Mouse (Mus musculus) ovary, postnatal 14 days (tissue): ENCODE measurements around the gene Themis2.

Experiments
- DNase-seq: peaks from one replicate; pipeline ENCODE4 v3.0.0; 2022; ENCODE audit warnings: low spot score

The Themis2 gene

DNA sequence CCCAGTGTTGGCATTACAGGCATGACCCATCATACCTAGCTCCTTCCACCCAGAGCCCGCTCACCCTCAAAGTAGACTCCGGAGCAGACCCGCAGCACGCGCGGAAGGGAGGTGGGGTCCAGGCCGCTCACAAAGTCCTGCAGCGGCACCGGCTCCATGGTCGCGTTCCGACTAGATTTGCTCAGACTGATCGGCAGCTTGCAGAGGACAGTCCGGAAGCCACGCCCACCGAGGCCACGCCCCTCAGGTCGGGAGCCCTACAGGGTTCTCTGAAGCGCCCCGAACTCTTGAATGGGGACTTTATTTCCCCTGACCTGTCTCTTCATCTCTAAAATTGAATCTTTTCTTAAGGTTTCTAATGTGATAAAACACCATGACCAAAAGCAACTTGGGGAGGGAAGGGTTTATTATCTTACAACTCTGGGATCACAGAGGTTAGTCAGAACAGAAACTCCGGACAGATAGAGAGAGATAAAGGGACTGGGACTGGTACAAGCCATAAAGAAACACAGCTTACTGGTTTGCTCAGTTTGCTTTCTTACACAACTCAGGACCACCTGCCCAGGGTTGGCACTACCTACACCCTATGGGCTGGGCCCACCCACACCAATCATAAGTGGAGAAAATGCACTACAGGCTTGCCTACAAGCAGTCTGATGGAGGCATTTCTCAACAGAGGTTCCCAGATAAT is at the start of gene Themis2:
TSS of gene Themis2 (minus strand) at position 192 of the 691 bp plus-strand sequence.
- DNase-seq, result peak; percentile 42

DNA sequence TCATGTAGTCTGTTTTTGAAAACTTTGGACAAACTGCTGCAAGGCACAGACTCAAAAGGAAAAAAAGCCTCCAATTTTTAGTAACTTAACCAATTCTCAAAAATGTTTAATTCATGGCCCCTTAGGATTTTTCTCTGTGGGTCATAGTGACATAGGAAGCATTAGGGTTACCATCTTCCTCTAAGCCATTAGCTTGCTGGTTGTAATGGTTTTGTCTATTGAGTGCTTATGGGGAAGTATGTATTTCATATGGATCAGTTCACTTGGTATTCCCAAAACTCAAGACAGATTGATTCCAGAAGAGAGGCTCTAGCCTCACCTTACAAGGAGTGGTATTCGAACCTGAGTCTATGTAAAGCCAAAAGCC is 47.5 kb upstream of the Themis2 start:
- no peak for DNase-seq

DNA sequence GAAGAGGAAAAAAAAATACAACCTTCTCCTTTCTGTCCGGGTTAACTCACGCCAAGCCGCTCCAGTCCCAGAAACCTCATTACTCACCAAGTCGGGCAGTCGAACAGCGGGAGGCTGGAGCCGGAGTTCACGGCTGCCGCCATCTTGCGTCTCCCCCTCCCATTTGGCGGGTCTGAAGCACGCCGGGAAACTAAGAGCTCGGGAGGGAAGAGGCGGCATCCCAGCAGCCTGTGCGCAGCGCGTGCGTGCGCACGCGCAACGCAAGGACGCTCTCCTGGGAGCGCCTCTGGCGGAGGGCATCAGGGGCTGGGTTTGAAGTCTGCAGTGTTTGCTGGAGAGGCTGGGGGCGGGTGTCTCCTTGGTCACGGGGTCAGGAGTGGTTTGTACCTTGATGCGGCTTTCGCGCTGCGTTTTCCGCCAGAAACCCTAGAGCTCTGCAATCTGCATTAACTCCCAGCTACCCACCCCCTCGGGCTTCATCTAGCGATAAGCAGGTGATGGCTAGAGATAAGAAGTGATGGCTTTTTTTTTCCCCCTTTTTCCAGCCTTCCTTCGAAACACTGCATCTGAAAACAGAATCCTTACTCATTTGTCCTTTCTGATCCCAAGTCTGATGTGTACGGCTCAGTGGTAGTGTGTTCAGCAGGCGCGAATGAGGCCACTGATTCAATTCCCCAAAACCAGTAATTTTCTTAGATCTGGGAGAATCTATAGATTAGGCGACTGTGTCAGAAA is 47.0 kb upstream of the Themis2 start, which contains the start of gene Ppp1r8:
TSS of gene Ppp1r8 (minus strand) at position 200 of the 735 bp plus-strand sequence.
- peak; percentile 79 for DNase-seq

DNA sequence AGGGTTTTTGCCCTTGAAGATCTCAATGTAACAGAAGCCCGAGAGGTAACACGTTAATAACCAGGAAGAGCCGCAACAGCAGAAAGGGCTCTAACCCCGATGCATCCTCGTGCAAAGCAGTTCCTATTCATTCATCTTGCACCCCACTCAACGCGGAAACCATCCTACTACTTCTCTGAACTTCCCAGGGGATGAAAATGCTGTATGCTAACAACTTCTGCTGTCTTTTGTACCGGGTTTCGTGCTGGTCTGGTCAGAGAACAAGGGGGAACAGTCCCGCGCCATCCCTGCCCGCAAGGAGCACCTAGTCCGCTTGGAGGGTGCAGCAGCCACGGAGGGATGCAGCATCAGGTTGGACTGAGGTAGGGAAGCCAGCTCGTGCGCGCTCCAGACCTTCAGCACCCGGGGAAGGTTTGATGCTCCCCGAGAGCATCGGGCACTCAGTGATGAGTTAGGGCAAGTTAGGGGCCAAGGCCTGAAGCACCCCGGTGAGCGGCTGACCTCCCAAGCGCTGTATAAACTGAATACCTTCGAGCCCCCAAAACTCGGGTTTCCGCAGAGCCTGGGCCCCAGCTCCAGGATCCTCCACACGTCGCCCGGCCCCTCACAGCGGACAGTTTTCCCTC is 46.2 kb upstream of the Themis2 start:
- peak; percentile 7 for DNase-seq

DNA sequence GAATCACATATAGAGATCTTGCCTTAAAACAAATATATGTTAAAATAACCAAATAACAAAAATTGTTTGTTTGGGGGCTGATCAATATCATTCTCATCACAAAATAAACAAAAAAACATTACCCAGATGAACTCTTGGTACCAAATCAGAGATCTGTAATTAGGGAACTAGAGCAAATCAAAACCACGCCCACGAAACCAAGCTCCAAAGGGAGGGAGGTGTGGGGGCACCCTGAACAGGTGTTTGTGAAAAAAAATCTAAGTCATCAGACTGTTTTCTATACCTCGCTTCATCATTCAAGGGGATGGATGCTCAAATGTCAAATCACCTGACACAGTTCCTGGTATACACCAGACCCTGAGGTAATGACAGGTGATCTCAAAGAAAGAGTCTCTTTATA is 45.3 kb upstream of the Themis2 start:
- no peak for DNase-seq

DNA sequence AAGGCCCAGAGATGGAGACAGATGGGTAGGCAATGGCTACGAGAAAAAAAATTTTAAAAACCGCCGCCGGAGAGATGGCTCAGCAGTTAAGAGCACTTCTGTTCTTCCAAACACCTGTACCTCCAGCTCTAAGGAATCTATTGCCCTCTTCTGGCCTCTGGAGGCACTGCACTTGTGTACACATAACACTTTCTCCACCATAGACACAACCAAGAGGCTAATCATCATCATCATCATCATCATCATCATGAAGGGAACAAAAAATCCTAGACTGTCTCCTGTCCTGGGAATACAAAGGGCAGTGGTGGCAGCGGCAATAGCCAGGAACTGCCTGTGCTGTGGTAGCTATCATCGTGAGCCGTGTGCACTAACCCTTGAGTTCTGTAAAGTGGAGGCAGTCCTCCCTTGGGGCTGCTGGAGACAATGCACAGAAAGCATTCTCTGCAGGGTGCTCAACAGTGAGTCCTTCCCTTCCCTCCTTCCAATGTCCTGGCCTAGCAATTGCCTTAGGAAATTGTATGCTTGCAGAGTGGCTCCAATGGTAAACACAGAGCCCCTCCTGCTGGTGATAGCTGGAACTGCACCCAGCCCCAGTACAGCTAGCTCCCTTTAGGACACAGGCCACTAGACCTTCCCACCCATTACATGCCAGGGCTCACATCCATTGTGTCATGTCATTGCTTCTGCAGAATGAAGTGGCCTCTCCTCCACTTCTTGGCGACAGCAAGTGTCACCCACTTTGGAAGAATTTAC is 27.6 kb upstream of the Themis2 start:
- DNase-seq, result peak; percentile 63

DNA sequence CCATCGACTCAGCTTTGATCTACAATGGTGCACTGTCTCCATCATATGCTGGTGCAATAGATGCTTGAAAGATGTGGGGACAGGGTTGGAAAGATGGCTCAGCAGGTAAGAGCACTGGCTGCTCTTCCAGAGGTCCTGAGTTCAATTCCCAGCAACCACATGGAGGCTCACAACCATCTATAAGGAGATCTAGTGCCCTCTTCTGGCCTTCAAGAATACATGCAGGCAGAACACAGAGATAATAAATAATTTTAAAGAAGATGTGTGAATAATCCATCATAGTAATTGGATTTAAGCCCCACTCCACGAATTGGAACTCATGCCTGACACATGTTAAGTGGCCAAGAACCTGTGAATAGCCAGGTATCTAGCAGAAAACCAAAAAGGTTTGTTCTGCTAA is 22.3 kb upstream of the Themis2 start:
- DNase-seq, result no peak

DNA sequence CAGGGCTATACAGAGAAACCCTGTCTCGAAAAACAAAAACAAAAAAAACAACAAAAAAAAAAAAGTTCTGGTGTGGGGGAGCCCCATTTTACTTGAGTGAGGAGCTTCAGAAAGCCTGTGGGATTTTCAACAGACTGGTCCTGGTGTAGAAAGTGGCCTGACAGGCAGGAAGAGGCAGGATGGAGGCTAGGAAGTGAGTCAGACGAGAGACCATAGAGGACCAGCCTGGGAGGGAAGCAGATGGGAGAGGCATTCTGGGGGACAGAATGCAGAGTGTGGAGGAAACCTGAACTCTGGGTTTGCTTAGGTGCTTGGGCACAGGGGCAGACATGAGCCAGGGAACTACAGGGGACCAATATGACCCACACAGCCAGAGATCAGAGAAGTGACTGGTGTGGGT is 20.7 kb upstream of the Themis2 start:
- DNase-seq, result no peak

DNA sequence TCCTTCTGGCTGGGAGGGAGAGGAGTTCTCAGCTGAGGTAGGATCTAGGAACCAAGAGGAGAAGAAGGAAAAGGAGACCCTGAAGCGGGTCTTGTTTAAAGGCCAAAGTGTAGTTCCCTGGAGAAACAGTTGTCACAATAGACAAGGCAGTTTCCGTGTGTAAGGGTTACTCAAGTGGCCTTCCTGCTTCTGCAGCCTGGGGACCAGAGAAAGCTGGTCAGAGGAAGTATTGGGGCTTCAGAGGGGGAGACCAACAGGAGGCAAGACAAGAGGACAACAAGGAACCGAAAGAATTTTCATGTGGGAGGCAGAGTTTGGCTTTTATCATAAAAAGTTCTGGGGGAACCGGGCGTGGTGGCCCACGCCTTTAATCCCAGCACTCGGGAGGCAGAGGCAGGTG is 20.2 kb upstream of the Themis2 start:
- DNase-seq, result no peak

DNA sequence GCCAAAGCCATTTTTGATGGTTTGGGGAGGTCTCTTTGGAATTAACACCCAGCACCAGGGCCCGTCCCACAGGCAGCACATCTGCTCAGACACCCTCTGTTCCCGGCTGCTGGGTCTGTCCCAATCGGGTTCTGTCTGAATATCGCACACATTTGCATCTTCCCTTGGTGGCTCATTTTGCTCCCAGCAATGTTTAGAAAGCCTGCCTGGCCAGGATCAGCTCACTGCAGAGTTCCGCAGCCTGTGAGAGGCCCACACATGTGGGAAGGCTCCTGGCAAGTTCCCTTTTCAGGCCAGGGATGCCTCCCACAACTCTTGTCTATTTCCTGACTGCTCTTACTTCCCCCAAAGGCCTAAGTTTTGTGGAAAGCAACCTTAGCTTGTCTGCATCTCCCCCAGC is 13.4 kb upstream of the Themis2 start:
- DNase-seq, result no peak

DNA sequence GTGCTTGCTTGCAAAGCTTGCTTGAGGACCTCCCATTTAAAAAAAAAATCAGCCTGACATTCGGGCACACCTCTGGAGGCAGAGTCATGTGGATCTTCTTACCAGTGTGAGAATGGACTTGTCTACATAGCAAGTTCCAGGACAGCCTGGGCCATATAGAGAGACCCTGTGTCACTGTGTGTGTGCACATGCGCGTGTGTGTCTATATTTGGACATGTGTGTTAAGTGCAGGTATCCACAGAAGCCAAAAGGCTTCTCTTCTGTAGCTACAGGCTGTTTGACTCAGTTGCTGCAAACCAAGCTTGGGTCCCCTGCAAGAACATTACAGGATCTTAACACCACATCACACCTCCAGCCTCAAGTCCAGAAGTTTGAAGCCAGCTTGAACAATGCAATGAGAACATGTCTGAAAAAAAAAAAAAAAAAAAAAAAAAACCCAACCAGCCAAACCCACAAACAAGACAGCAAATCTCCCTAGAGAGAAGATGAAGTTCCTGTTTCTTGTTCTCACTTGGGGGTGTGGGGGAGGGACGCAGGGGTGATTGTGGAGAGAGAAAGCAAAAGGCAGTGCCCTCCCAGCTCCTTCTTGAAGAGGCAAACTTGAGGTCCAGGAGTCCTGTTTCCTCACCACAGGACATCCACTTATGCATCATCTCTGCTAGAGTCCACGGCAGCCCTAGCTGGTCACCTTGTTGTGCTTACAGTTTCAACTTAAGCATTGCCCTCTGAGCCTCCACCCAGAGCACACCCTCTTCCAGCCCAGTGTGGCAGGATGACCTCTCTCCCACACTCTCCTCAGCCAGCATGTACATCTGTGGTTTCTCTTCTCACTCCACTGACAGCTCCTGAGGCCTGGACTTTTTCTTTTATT is 11.8 kb upstream of the Themis2 start:
- DNase-seq, result no peak

DNA sequence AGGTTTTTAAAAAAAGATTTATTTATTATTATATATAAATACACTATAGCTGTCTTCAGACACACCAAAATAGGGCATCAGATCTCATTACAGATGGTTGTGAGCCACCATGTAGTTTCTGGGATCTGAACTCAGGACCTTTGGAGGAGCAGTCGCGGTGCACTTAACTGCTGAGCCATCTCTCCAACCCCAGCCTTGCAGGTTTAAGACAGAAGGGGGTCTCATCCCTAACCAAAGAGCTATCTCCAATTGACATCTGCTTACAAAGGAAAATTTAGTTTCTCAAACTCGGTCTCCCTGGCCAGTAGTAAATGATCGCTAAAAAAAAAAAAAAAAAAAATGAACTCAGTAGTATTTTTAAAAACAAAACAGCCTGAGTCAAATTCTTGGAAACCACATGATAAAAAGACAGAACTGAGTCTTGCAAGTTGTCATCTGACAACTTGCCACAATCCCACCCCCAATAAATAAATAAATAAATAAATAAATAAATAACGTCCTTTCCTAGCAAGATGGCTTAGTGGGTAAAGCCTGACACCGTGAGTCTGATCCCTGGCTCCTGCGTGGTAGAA is 10.5 kb upstream of the Themis2 start:
- no peak for DNase-seq

DNA sequence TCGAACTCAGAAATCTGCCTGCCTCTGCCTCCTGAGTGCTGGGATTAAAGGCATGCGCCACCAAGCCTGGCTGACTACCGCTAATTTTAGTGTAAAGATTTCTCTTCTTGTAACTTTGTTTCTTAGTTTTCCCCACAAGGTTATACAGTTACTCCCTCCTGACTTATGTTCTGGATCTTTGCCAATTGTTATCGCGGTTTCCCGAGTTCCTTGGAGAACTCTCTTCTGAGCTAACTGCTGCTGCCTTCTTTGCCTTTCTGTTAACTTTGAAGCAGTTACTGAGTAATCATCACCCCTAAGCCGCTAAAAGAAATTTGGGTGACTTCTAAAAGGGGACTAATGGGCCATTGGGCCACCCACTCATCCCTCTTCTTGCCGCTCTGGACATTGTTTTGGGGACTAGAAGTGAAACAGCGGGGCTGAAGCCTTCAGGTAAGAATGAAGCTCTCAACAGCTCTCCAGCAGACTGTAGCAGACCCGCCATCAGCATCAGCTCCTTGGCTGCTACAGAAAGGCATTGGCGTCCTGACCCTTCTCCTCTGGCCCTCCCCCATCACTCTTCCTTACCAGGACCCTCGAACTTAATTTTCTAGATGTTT is 9.5 kb upstream of the Themis2 start:
- no peak for DNase-seq

DNA sequence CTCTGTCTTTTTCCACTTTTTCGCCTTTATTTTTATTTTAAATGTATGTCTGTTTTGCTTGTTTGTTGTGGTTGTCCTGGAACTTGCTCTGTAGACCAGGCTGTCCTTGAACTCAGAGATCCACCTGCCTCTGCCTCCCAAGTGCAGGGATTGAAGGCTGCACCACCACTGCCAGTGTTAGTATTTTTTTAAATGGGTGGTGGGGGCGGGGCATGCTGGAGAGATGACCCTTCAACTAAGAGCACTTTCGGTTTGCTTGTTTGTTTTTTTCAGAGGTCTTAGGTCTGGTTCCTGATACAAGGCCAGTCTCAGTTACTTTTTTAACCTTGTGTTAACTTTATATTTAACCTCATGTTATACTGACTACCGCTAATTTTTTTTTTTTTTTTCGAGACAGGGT is 9.0 kb upstream of the Themis2 start:
- no peak for DNase-seq

DNA sequence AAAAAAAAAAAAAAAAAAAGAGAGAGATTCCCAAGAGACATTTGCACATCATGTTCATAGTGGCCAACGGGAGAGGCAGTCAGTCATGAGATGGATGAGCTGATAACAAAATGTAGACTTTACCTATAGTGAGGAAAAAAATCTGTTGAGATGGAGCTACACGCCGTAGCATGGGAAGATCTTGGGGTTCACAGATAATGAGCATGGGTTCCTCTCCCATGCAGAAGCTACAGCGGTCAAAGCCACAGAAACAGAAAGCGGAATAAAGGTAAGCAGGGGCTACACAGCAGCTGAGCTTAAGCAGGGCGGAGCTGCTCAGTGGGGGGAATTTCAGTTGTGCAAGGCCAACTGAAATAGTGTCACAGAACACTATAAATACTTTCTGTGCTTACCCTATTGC is 8.1 kb upstream of the Themis2 start:
- no peak for DNase-seq

DNA sequence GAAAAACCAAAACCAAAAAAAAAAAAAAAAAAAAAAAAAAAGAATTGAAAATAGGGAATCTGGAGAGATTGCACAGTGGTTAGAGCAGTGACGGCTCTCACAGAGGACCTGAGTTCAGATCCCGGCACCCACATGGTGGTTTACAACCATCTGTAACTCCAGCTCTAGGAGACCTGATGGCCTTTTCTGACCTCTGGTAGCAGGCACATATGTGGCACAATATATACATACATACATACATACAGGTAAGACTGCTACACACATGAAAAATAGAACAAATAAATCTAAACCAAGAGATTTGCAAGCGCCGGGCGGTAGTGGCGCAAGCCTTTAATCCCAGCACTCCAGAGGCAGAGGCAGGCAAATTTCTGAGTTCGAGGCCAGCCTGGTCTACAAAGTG is 7.7 kb upstream of the Themis2 start:
- DNase-seq, result no peak

DNA sequence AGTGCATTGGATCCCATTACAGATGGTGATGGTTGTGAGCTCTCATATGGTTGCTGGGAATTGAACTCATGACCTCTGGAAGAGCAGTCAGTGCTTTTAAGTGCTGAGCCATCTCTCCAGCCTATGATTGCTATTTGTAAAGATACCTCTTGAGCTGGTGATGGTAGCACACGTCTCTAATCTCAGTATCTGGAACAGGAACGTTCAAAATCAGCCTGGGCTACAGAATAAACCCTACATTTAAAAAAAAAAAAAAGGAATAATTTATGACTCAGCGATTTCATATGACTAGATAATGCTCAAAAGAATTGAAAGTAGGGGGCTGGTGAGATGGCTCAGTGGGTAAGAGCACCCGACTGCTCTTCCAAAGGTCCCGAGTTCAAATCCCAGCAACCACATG is 7.0 kb upstream of the Themis2 start:
- no peak for DNase-seq

DNA sequence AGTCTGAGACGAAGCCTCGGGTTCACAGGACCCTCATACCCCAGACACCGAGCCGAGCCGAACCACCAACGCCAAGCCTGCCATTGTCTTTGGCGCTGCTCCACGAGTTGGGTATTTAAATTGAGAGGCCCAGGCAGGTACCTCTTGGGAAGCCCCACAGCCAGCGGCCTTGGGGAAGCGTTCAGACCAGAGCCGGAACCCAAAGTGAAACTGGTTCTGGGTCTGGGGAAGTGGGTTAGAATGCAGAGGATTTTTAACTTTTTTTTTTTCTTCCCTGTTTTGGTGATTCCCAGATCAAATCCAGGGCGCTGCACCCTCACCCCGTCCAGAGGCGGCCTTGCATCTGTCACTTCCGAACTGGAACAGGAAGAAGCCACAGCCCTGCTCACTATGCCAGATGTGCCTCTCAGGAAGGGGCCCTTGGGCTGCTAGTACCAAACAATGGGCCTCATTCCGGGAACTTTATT is 6.0 kb upstream of the Themis2 start:
- DNase-seq, result no peak

DNA sequence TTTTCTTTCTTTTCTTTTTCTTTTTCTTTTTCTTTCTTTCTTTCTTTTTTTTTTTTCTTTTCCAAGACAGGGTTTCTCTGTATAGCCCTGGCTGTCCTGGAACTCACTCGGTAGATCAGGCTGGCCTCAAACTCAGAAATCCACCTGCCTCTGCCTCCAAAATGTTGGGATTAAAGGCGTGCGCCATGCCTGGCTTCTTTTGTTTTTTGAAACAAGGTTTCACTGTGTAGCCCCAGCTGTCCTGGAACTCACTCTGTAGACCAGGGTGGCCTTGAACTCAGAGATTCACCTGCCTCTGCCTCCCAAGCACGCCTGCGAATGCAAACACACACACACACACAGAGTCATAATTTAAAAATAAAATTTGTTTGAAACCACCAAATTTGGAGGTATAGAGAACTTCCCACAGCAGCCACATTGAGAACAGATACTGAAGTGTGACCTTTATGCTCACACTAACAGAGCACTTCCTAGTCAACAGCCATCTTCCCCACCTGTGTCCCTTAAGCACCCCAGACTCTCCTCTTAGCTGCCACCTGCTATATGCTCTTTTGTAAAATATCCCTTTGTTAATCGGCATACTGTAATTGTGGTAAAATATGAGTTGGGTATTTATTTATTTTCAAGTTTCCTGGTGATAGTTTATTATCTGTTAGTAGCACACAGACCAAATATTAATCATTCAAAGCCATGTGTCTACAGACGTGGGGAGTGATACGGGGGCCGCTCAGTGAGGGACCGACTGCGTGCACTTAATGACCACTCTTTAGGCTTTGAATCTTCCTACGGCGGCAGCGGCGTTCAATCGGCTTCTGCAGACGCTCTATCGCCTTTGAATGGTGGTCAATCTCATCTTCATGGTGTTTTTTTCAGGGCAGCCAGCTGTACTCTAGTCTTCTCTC is 5.2 kb upstream of the Themis2 start:
- DNase-seq, result no peak

DNA sequence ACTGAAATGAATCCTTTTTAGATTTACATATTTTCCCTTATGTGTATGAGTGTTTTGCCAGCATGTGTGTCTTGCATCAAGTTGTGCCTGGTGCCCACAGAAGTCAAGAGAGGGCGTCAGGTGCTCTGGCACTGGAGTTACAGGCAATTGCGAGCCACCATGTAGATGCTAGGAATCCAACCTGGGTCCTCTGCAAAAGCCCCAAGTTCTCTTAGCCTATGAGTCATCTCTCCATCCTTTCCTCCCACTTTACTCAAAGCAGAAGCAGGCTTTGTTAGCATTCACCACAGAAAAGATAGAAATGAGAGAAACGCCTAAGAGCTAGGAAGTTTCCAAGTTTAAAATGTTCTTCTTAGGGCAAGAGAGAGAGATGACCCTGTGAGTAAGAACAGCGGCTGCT is 3.7 kb upstream of the Themis2 start:
- no peak for DNase-seq
